ENCODE assay signal across 28 mouse cellular contexts in the genomic region with DNA sequence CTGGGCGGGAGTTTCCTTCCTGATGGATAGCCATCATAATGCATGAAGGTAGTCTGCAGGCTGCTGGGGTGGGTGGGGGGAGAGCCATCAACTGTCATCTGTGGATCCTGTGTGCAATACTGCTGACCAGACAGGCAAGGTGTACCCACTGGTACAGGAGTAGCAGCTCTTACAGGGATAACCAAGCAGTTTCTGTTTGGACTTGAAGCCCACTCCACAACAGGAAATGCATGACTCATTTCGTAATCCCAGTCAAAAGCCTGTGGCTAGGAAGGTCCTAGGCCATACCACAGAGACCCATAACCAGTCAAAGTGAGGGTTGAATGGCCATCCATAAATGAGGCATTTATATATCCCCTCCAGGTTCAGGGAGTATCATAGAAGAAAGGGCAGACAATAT. TPM values are rescaled to one million over a fixed set of nuclear protein-coding genes. Genes with fewer than 3 reads are reported as not detected.
DNase-seq lines count a peak whose midpoint lies in the region; ATAC-seq and TF ChIP-seq lines count a peak whose summit lies in the region.
"Had no signal": no experiment of that assay in that cellular context is flagged by ENCODE, and none has a peak within 500 bp of the region (broad histone marks: within the 10 kb centered on the region; RNA-seq: fewer than 3 reads in every experiment).

No protein-coding gene starts in this region.

- no peak for TF ChIP-seq CTCF in hindbrain, postnatal 0 days (IDR thresholded peaks at IDR 0.05; ENCODE audit: low read depth)

- no peaks in the 10 kb centered on the region for H3K4me1 ChIP-seq in hindbrain, postnatal 0 days (ENCODE audit: insufficient read depth, low read length)
- H3K4me1 ChIP-seq: embryonic facial prominence, embryonic 10.5 days; embryonic facial prominence, embryonic 12.5 days; forebrain, embryonic 13.5 days; forebrain, embryonic 15.5 days had no signal

- peaks cover 15% of the 10 kb centered on the region; the same call in 1 of the 2 replicates for H3K36me3 ChIP-seq in hindbrain, postnatal 0 days (ENCODE audit: insufficient read depth, low read length)

- intact Hi-C loops in heart, postnatal 14 days (cut with DNase I) = no loop called here

- H3K9ac ChIP-seq in hindbrain, postnatal 0 days (replicated peaks; ENCODE audit: low read length) = no peak overlapping the region
- H3K9ac ChIP-seq: embryonic facial prominence, embryonic 12.5 days; forebrain, embryonic 13.5 days; forebrain, embryonic 15.5 days; forebrain, postnatal 0 days had no signal

- H3K27me3 ChIP-seq in hindbrain, postnatal 0 days (ENCODE audit: insufficient read depth, low read length) = no peaks in the 10 kb centered on the region
- H3K27me3 ChIP-seq: embryonic facial prominence, embryonic 12.5 days; forebrain, embryonic 13.5 days; forebrain, embryonic 15.5 days; Patski had no signal

- H3K4me3 ChIP-seq in hindbrain, postnatal 0 days (ENCODE audit: low read length) = no peak overlapping the region
- H3K4me3 ChIP-seq: embryonic facial prominence, embryonic 10.5 days; embryonic facial prominence, embryonic 12.5 days; forebrain, embryonic 13.5 days; forebrain, embryonic 15.5 days had no signal

- no peak overlapping the region for H3K4me2 ChIP-seq in hindbrain, postnatal 0 days (ENCODE audit: low read depth, low read length)
- H3K4me2 ChIP-seq: embryonic facial prominence, embryonic 12.5 days; forebrain, embryonic 13.5 days; forebrain, embryonic 15.5 days had no signal

- no peaks in the 10 kb centered on the region for H3K9me3 ChIP-seq in hindbrain, postnatal 0 days (ENCODE audit: low read length)
- H3K9me3 ChIP-seq: embryonic facial prominence, embryonic 10.5 days; embryonic facial prominence, embryonic 12.5 days; forebrain, embryonic 13.5 days; forebrain, embryonic 15.5 days had no signal

- DNase-seq in heart, adult 11 months = peak; percentile 70
- DNase-seq in heart, postnatal 14 days = no peak
- peak; percentile 71 for DNase-seq in 416B (ENCODE audit: low read depth)
- no peak for DNase-seq in hindbrain, postnatal 0 days (ENCODE audit: low spot score)
- DNase-seq in embryo, embryonic 9.5 days (ENCODE audit: extremely low spot score) = no peak
- no peak for DNase-seq in spleen, adult 18-20 months
- DNase-seq: adrenal gland, adult 8-10 months; adrenal gland, postnatal 14 days; adrenal gland, postnatal 36 days; cerebellum, adult 11-12 months; cerebellum, adult 2 months; cerebellum, adult 9-10 months; cerebellum, postnatal 10 days; cerebellum, postnatal 25 days; embryo, embryonic 11 days; forebrain, postnatal 0 days had no signal

- 88% methylated on average over 2 of the region's 2 CpGs for WGBS in hindbrain, postnatal 0 days

- H3K27ac ChIP-seq in hindbrain, postnatal 0 days = no peak overlapping the region
- H3K27ac ChIP-seq: embryonic facial prominence, embryonic 10.5 days; embryonic facial prominence, embryonic 12.5 days; forebrain, embryonic 13.5 days; forebrain, embryonic 15.5 days had no signal

- peak; percentile 62 for ATAC-seq in granulocyte monocyte progenitor cell, adult 5-6 weeks (replicated peaks; ENCODE audit: poor library complexity, severe bottlenecking)
- ATAC-seq in megakaryocyte progenitor cell, adult 5-6 weeks (replicated peaks; ENCODE audit: poor library complexity) = peak; percentile 48
- ATAC-seq in hindbrain, postnatal 0 days = no peak
- ATAC-seq: activated CD4-positive, CD25-positive, alpha-beta regulatory T cell, adult 4 months; forebrain, embryonic 13.5 days; forebrain, embryonic 15.5 days; forebrain, postnatal 0 days; Patski had no signal

RNA-seq across cellular contexts. Expression of a gene that starts 3.2 kb away (rescaled TPM):
- under 1 TPM in 1 of 2 experiments, not detected in 1; 0.39 TPM for total RNA-seq in heart, postnatal 14 days (2021)
- not detected in 2 replicates for total RNA-seq in granulocyte monocyte progenitor cell, adult 5-6 weeks (2014; fragmentation: Nextera tagmentation)
- total RNA-seq in granulocyte monocyte progenitor cell, adult 5-6 weeks (2017) = not detected in 2 replicates
- not detected in 2 replicates for total RNA-seq in megakaryocyte progenitor cell, adult 5-6 weeks (2015)
- total RNA-seq in megakaryocyte progenitor cell, adult 5-6 weeks (2017) = not detected in 2 replicates
- not detected in 2 replicates for total RNA-seq in hindbrain, postnatal 0 days (2014; rRNA removed)
- polyA plus RNA-seq in hindbrain, postnatal 0 days (2015; fragmentation: Nextera tagmentation; extraction: Ambion mirVana) = 0.74 and 0.77 TPM in 2 replicates
- total RNA-seq: ES-E14, MEL had no signal
- polyA plus RNA-seq: C2C12; embryonic facial prominence, embryonic 14.5 days; forebrain, embryonic 13.5 days had no signal

RNA-seq across cellular contexts. Expression of a gene that starts 7.0 kb away (rescaled TPM):
- 10 to 100 TPM; 60.6 to 63.0 TPM for total RNA-seq in heart, postnatal 14 days (2021)
- 15.0 and 43.3 TPM in 2 replicates for total RNA-seq in granulocyte monocyte progenitor cell, adult 5-6 weeks (2014; fragmentation: Nextera tagmentation)
- total RNA-seq in granulocyte monocyte progenitor cell, adult 5-6 weeks (2017) = 12.4 and 13.9 TPM in 2 replicates
- 32.1 and 33.7 TPM in 2 replicates for total RNA-seq in megakaryocyte progenitor cell, adult 5-6 weeks (2015)
- total RNA-seq in megakaryocyte progenitor cell, adult 5-6 weeks (2017) = 11.5 and 21.2 TPM in 2 replicates
- total RNA-seq in hindbrain, postnatal 0 days (2014; rRNA removed) = 20.0 and 28.1 TPM in 2 replicates
- 43.5 and 49.9 TPM in 2 replicates for polyA plus RNA-seq in hindbrain, postnatal 0 days (2015; fragmentation: Nextera tagmentation; extraction: Ambion mirVana)

RNA-seq across cellular contexts. Expression of a gene that starts 40.1 kb away (rescaled TPM):
- 10 to 100 TPM; 34.0 to 35.3 TPM for total RNA-seq in heart, postnatal 14 days (2021)
- 38.4 and 43.2 TPM in 2 replicates for total RNA-seq in granulocyte monocyte progenitor cell, adult 5-6 weeks (2014; fragmentation: Nextera tagmentation)
- total RNA-seq in granulocyte monocyte progenitor cell, adult 5-6 weeks (2017) = 24.1 and 25.4 TPM in 2 replicates
- 59.8 and 64.1 TPM in 2 replicates for total RNA-seq in megakaryocyte progenitor cell, adult 5-6 weeks (2015)
- total RNA-seq in megakaryocyte progenitor cell, adult 5-6 weeks (2017) = 19.9 and 32.8 TPM in 2 replicates
- total RNA-seq in hindbrain, postnatal 0 days (2014; rRNA removed) = 17.1 and 20.5 TPM in 2 replicates
- polyA plus RNA-seq in hindbrain, postnatal 0 days (2015; fragmentation: Nextera tagmentation; extraction: Ambion mirVana) = 17.0 and 17.9 TPM in 2 replicates

RNA-seq across cellular contexts. Expression of a gene that starts 50.3 kb away (rescaled TPM):
- total RNA-seq in heart, postnatal 14 days (2021) = 1 to 10 TPM; 6.4 to 7.1 TPM
- 6.0 and 6.3 TPM in 2 replicates for total RNA-seq in granulocyte monocyte progenitor cell, adult 5-6 weeks (2014; fragmentation: Nextera tagmentation)
- 2.6 and 6.2 TPM in 2 replicates for total RNA-seq in granulocyte monocyte progenitor cell, adult 5-6 weeks (2017)
- 2.3 and 3.9 TPM in 2 replicates for total RNA-seq in megakaryocyte progenitor cell, adult 5-6 weeks (2015)
- 4.4 and 7.2 TPM in 2 replicates for total RNA-seq in megakaryocyte progenitor cell, adult 5-6 weeks (2017)
- total RNA-seq in hindbrain, postnatal 0 days (2014; rRNA removed) = 2.9 and 4.4 TPM in 2 replicates
- 4.1 and 4.3 TPM in 2 replicates for polyA plus RNA-seq in hindbrain, postnatal 0 days (2015; fragmentation: Nextera tagmentation; extraction: Ambion mirVana)

Comparison
In these comparisons a context has a peak if more than half of its experiments do, and no peak if none do; other contexts are left out.
1. DNase-seq: peak in heart, adult 11 months (single experiment) and 416B (single experiment); none in heart, postnatal 14 days (0 of 2), hindbrain, postnatal 0 days (single experiment), embryo, embryonic 9.5 days (single experiment) and spleen, adult 18-20 months (0 of 2).